Mouse (Mus musculus) G1E (cell line): ENCODE data around the gene Gm28551.

Experiments
- CTCF ChIP-seq: IDR thresholded peaks from 2 replicates; pipeline ENCODE4 v1.5.1; 2012; ENCODE audit warnings: low read depth, low read length, inconsistent platforms, mixed read lengths
- GATA1 ChIP-seq: IDR thresholded peaks from 2 replicates; pipeline ENCODE4 v1.6.1; 2012; ENCODE audit warnings: borderline replicate concordance, low read length, inconsistent platforms, mixed read lengths
- GATA2 ChIP-seq: IDR thresholded peaks from 2 replicates; pipeline ENCODE4 v1.6.1; 2012; ENCODE audit warnings: low read depth, low read length, inconsistent platforms, borderline replicate concordance
- POLR2AphosphoS5 ChIP-seq: IDR thresholded peaks from 2 replicates; pipeline ENCODE4 v1.6.1; 2012; ENCODE audit warnings: low read depth, low read length, inconsistent platforms; ENCODE audit not compliant: insufficient replicate concordance
- TAL1 ChIP-seq: conservative IDR thresholded peaks from 2 replicates; pipeline ENCODE4 v1.6.1; 2012; ENCODE audit warnings: low read depth, low read length, inconsistent platforms, mixed read lengths

DNA sequence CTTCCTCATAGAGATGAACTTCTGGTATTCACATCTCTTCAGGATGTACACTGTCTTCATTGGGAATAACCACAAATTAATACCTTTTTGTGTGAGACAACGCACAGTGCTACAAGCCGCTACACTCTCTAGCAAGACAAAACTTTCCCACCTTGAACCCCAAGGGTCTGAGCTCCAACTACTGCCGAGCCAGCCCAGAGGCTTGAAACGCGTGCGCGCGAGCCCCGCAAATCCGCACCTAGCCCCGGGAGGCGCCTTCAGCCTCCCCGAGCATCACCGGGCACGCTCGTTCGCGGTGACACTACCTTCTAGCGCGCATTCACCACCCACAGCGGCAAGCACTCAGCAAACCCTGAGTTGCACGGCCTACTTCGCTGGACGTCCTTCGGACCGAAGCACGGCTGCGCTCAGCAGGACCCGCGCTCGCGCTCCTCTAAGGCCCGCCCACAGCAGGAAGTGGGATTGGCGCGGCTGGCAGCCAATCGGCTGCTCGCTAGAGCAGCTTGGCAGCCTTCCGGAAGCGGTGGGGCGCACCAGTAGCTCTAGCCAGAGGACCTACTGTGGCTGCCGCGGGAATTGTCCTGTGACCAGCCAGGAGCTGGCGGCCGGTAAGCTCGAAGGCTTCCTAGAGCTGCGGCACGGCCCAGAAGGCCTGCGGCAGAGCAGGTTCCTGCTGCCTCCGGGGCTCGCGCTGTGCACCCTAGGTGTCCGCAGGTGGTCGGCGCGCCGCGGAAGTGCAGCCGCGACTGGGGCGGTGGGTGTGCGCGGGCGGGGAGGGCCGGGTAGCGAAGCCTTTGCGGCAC is 55.7 kb downstream of the Gm28551 start, which contains the start of the genes Pms1, Ormdl1 and Gm28778:
- TF ChIP-seq CTCF (no peak), GATA1 (no peak), GATA2 (no peak), TAL1 (no peak), POLR2AphosphoS5 (no peak)
